Mouse (Mus musculus): Measurements from ENCODE around the gene Ube2j1.

- no peak for TF ChIP-seq POLR2A (IDR thresholded peaks at IDR 0.05; ENCODE audit: low read depth, low read length)
- no peak for TF ChIP-seq CTCF (IDR thresholded peaks at IDR 0.05; ENCODE audit: borderline replicate concordance, insufficient read depth, low read length)
Observed at GRCm38 (mm10) chr4:33033515-33033914, 2.3 kb downstream of the Ube2j1 start.
